Mouse (Mus musculus) adrenal gland, adult (tissue): Measurements from ENCODE around the gene Treh.

ENCODE experiments used
- DNase-seq, 2 experiments: peaks; one replicate each; pipeline ENCODE4 v3.0.0; 2022 to 2023; ENCODE audit warnings: low spot score in 1 of 2; ENCODE audit not compliant: inconsistent age in 2 of 2

Treh gene

GRCm38 (mm10) chr9:44713574-44713973, 40.5 kb downstream of the Treh start:
- no peak for DNase-seq

GRCm38 (mm10) chr9:44715109-44715508, 42.1 kb downstream of the Treh start:
- DNase-seq: no peak

GRCm38 (mm10) chr9:44715705-44716362, 42.8 kb downstream of the Treh start:
- no peak for DNase-seq

- DNase-seq: no peak
These were observed 44.2 kb downstream of the Treh start for GRCm38 (mm10) chr9:44716997-44717821.

GRCm38 (mm10) chr9:44717822-44718242, 44.8 kb downstream of the Treh start:
- peak in 1 of 2 experiments; percentile 66 for DNase-seq

GRCm38 (mm10) chr9:44718937-44719631, 46.1 kb downstream of the Treh start:
- DNase-seq: no peak

GRCm38 (mm10) chr9:44719632-44720357, 46.8 kb downstream of the Treh start:
- DNase-seq: no peak

GRCm38 (mm10) chr9:44720358-44721153, 47.5 kb downstream of the Treh start:
- DNase-seq: peak in 1 of 2 experiments; percentile 59

- peak; percentile 91 to 94 for DNase-seq
These were observed 48.3 kb downstream of the Treh start for GRCm38 (mm10) chr9:44721154-44721876.

- no peak for DNase-seq
These were observed 48.8 kb downstream of the Treh start for GRCm38 (mm10) chr9:44721877-44722186.

GRCm38 (mm10) chr9:44722575-44722974, 49.5 kb downstream of the Treh start:
- peak in 1 of 2 experiments; percentile 54 for DNase-seq

GRCm38 (mm10) chr9:44723008-44723407, 50.0 kb downstream of the Treh start:
- DNase-seq: peak in 1 of 2 experiments; percentile 66

- peak in 1 of 2 experiments; percentile 52 for DNase-seq
These were observed 50.5 kb downstream of the Treh start for GRCm38 (mm10) chr9:44723521-44724041.

- peak in 1 of 2 experiments; percentile 73 for DNase-seq
These were observed 51.2 kb downstream of the Treh start for GRCm38 (mm10) chr9:44724223-44724622.

- no peak for DNase-seq
These were observed 51.6 kb downstream of the Treh start for GRCm38 (mm10) chr9:44724665-44725064.

- no peak for DNase-seq
These were observed 53.6 kb downstream of the Treh start for GRCm38 (mm10) chr9:44726431-44727146.

GRCm38 (mm10) chr9:44727441-44727840, 54.4 kb downstream of the Treh start:
- no peak for DNase-seq

- no peak for DNase-seq
These were observed 59.1 kb downstream of the Treh start for GRCm38 (mm10) chr9:44732130-44732549.
